Mouse (Mus musculus) layer of hippocampus, adult 2 months (tissue): Measurements from ENCODE around the gene B3gnt9. TPM values are rescaled to one million over a fixed set of nuclear protein-coding genes. Genes with fewer than 3 reads are reported as not detected.

Source experiments
- DNase-seq, 2 experiments: peaks; one replicate each; pipeline ENCODE4 v3.0.0; 2022; ENCODE audit warnings: low spot score in 2 of 2
- H3K27ac ChIP-seq: fragments of 200-600 bp; 2 replicates; pipeline ENCODE4 v1.8.1; 2022
- H3K4me3 ChIP-seq: fragments of 200-600 bp; 2 replicates; pipeline ENCODE4 v1.8.1; 2022; ENCODE audit warnings: mild to moderate bottlenecking
- CTCF ChIP-seq: fragments of 200-600 bp; conservative IDR thresholded peaks from 2 replicates; pipeline ENCODE4 v1.8.1; 2022; ENCODE audit warnings: antibody characterized with exemption, mild to moderate bottlenecking, moderate library complexity
- total RNA-seq, 2 experiments: library from RNA; stranded (reverse); gene quantifications; 2 replicates each; pipeline ENCODE4 v1.2.3; 2021

The B3gnt9 gene
- total RNA-seq, 2 experiments from 2014 or later: 2.9 TPM

DNA sequence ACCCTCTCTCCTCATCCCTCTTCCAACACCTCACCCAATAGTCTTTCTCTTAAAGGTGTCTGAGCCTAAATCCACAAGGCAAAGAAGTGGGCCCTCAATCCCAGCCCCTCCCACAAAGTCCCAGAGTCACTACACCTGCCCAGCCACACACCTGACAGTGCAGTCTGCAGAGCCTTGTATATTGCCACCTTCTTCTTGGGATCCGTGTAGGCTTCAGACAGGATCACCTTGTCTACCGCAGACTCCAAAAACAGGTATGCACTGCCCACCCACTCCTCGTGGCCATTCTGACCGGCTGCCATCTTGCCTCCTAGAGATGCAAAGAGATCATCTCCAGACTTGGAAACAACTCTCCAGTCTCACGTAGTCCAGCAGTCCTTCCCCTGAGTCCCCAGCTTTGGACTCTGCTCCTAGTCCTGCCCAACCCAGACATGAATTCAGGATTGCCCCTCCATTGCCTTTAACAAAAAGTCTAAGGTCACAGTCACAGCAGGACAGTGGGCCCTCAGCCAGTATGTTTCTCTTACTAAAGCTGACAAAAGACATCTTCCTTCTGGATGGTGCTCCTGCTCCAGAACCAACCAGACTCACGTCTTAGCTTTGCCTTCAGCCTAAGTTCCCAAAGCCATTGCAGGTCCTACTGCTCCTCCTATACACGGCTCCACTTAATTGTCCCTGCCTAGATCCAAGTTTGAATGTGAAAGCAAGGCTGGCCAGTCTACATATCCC, 5.6 kb upstream of the B3gnt9 start:
- no peak overlapping the region for H3K27ac ChIP-seq
- no peak for TF ChIP-seq CTCF
- H3K4me3 ChIP-seq: no peak overlapping the region
- DNase-seq: no peak

DNA sequence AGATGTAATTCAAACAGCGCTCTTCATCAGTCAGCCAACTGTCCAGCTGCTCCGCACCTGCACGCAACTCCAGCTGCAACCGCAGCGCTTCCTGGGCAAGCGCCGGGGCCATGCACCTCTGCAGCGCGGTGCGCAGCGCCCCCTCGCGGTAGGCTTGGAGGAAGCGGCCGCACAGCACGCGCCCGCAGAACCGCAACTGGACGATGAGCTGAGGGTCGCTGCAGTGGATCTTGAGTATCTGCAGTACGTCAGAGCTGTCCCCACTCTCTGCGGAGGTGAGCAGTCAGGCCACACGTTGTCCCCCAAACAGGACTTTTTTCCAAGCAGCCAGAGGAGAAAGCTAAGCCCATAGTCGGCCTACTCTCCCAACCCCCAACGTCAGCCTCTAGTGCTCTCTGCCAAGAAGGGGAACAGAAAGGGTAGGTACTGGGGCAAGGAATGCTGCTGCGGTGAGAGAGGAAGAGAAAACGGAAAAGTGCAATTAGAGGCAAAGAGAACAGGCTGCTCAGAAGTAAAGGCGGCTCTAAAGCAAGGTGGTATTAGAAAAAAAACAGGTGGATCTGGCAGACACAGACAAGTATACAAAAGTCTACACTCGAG, 4.9 kb upstream of the B3gnt9 start:
- peak; percentile 41 to 75 for DNase-seq
- TF ChIP-seq CTCF: peak; percentile 98
- H3K4me3 ChIP-seq: peak overlapping the region; percentile 47
- H3K27ac ChIP-seq: no peak overlapping the region

DNA sequence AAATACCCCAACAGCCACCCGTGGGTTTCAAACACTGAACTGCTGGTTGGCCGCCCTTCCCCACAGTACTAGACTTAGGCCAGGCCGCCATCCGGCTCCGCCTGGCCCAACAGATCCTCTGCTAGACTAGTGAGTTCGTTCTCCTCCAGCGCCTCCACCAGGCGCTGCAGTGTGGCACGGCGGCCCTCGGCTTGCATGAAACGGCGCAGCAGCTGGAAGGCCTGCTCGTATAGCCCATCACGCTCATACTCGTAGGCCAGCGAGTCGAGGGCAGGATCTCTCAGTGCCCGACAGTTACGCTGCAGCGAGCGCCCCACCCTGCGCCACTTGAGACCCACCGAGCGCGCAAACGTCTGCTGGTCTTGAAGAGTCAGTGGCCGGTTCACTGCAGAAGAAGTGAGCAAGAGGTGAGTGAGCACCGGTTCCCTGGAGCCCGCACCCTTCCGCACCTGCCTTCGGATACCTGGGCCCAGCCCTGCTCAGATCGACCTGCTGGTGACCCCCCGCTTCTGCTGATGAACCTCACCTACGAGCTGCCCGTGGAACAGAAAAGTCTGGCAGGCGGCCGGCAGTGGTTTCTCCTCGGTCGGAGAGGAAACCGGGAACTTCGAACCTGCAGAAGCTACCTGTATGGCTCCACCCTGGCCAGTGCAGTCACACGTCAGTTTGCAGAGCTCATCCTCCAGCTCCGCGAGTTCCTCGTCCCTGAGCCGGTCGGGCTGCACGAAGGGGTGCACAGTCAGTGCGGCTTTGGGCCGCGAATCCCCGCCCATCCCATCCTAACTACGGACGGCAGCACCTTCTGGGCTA, 4.2 kb upstream of the B3gnt9 start:
- Histone ChIP-seq H3K27ac (no peak overlapping the region), H3K4me3 (peak overlapping the region; percentile 47)
- peak; percentile 28 for TF ChIP-seq CTCF
- DNase-seq: no peak

DNA sequence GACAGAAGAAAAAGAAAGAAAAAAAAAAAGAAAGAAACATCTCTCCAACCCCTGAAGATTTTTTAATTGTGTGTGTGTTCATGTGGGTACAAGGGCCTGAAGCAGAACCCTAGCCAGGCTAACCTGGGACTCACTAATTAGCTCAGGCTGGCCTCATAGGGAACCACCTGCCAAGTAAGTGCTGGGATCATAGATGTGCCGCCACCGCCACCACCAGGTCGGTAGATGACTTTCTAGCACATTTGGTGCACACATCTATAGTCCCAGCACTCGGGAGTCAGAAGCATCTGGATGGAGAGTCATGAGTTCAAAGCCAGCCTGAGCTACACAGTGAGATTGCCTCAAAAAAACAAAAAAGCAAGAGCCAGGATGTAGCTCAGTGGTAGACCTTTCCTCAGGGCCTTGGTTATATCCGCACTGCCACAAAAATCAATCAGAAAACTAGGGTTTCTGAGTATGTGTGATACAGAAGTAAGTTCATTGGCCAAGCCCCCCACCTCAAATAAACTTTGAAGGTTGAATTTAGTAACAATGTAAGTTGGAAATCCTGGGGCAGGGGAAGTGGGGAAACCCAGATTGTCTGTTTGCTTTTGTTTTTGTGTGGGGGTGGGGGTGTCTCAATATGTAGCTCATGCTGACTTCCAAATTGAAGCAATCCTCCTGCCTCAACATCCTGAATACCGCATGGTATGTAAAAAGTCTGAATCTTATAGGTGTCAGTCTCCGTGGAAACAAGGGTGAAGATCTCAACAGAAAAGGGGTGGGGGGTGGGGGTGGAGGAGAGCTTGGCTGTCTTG, 2.6 kb upstream of the B3gnt9 start:
- no peak for TF ChIP-seq CTCF
- H3K4me3 ChIP-seq: no peak overlapping the region
- no peak overlapping the region for H3K27ac ChIP-seq
- no peak for DNase-seq

DNA sequence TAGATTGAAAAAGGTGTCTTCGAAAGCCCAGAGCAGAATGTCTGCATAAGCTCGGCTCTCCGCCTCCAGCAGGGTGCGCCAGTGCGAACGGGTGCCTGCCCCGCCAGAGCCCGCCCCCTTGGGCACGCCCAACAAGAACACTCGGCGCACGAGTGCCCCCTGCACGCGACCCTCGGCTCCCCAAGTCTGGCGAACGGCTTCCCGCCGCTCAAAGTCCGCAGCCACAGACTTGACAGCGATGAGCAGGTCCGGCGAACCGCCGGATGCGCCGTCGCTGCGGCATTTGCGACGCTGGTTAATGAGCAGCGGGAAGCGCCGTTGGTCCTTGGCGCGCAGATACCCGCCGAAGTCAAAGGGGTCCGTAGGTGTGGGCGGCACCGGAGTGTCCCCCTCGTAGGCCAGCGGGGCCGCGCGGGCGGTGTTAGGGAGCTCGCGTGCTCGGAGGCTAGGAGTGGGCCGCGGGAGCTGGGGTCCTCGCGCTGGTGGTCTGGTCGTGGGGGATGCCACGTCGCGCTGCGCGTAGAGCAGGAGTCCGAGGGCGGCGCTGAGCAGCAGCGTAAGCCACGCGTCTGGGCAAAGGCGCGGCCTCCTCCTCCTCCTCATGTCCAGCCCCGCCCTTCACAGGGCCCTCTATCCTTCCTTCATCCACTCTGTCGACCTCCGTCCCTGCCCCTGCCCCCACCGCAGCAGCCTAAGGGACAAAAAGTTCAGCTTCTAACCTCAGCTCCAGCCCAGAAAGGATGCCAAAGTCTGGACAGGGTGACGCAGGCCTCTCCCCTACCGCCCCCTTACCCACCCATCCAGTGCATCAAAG, 594 bp downstream of the B3gnt9 start:
- peak overlapping the region; percentile 86 for H3K4me3 ChIP-seq
- H3K27ac ChIP-seq: peak overlapping the region; percentile 83
- TF ChIP-seq CTCF: peak; percentile 93
- DNase-seq: peak; percentile 89 to 92

DNA sequence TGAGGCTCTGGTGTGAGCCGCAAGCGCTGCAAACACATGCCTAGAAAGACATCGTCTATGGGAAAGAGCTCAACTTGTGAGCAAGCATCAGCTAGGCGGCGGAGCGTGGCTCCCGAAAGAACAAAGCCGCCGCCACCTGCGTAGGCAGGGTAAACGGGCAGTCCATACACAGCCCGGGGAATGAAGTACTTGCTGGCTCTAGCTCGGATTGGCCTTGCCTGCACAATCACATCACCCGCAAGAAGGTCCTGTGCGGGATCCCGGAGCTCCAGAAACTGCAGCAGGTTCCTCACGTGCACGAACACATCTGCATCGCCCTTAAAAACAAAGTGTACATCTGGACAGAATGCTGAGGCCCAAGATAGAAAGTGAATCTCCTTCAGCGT, 1.2 kb downstream of the B3gnt9 start:
- TF ChIP-seq CTCF: no peak
- no peak for DNase-seq
- Histone ChIP-seq H3K27ac (peak overlapping the region; percentile 83; the same call in 1 of the 2 replicates), H3K4me3 (peak overlapping the region; percentile 86)

DNA sequence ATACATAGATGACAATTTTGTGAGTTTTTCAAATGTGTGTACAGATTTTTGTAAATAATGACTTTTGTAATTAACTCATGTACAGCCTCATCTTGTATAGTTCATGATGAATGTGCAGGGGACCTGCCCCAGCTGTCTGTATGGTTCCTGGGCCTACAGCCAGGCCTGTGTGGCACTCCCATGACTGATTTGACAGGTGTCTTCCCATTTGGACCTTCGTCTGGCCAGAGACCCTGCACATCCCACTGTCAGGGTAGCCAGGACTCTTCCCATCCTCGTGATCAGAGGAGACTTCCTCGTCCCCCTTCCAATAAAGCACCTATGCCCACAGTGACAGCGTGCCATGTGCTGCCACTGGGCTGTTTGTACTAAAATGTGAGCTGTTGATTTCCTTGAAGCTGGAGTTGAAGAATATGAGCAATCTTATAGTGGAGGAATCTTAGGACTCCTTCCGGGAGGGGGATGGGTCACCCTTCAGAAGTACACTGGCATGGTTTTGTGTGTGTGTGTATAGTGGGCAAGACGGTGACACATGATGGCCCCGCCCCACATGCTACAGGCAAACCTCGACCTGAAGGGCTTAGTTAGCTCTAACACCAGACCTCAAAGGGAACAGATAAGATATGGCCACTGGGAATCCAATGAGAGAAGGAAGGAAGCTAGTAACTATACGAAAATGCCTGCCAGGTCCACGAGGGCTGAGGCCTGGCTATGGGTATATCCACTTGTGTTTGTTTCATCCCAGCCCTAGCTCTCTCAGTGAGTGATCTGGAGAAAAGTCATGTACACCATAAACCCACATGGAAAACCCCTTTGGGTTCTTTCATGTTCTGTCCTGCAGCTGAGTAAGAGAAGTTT, 2.0 kb downstream of the B3gnt9 start:
- TF ChIP-seq CTCF: no peak
- Histone ChIP-seq H3K27ac (no peak overlapping the region), H3K4me3 (no peak overlapping the region)
- DNase-seq: no peak

DNA sequence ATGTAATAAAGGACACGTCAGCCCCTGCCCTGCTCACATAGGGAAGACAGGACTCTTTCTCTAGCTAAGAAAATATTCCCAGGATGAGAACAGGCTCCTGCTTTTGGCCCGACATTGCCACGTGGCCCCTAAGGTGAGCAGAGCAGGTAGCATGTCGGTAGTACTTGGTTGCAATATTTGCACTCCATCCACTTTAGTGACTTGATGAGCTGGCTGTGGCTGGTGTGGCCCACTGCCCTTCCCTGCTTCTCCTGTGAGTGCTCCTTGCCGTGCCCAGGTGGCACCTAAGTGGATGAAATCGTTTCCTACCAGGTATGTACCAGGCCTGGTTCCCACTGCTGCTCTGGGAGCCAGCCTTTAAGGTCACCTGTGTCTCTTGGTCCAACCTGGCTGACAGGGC, 3.0 kb downstream of the B3gnt9 start:
- no peak for TF ChIP-seq CTCF
- Histone ChIP-seq H3K27ac (no peak overlapping the region), H3K4me3 (no peak overlapping the region)
- DNase-seq: no peak

DNA sequence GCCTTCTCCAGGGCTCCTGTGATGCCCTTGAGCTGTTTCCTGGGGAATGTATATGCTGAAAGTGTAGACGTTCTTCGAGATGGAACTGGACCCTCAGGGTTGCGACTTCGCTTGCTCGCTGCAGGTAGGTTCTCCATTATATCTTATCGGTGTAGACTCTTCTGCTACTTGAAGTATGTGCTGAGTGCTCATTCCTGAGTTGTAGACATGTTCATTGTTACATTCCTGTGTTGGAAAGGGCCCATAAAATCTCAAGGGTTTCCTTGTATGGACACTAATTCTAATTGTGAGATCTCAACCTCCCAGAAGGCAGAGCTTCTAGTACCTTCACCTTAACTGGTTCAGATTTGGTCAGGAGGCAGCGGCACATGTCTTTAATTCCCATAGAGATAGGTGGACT, 13.9 kb downstream of the B3gnt9 start:
- DNase-seq: no peak
- Histone ChIP-seq H3K4me3 (no peak overlapping the region), H3K27ac (no peak overlapping the region)
- no peak for TF ChIP-seq CTCF

DNA sequence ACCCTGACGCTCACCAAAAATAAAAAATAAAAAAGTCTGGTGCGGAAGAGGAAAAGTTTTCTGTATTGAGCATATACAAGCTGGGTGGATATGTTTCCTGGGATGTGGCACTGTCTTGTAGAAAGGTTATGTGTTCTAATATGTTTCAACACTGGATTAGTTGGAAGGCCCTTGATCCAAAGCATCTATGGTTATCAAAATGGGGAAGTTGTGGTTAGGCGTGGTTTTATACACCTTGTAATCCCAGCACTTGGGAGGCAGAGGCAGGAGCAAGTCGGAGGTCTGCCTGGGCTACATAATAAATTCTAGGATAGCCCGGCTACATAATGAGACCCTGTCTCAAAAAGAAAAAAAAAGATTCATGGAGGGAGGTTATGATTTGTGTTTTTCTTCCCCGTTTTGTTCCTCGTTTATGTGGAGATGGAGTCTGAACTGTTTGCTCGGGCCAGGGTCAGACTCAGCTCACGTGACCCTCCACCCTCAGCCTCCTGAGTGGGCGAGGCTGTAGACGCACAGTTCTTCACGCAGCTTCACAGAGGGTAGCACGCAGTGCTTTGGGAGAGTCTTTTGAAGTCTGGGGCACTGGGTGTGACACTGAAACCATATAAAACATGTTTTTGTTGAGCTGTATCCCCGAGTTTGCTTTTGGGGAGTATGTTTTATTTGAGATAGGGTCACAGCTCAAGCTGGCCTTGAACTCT, 17.4 kb downstream of the B3gnt9 start:
- TF ChIP-seq CTCF: no peak
- Histone ChIP-seq H3K27ac (no peak overlapping the region), H3K4me3 (no peak overlapping the region)
- DNase-seq: no peak

DNA sequence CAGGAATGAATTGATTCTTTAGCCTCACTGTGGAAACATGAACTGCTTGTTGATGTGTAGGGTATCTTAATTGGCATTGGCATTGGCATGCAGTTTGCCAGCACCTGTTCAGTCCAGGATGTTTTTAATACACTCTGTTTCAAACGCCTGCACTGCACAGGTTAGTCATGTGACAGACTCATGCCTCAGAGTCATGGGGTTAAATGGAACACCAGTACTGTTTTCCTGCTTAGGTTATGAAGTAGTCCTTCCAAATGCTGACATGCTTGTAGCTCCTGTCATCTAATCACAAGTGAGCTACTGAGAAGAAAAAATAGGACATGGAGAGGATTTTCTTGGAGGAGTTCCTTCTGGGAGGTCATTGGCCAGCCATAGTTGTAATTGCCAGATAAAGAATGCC, 19.7 kb downstream of the B3gnt9 start:
- no peak overlapping the region for H3K27ac ChIP-seq
- TF ChIP-seq CTCF: no peak
- DNase-seq: no peak
- no peak overlapping the region for H3K4me3 ChIP-seq
